Mouse (Mus musculus) ES-E14 (cell line): ENCODE measurements around the gene Aif1.

Source experiments
- CHD2 ChIP-seq: IDR thresholded peaks from 2 replicates; pipeline ENCODE4 v1.6.1; 2014; ENCODE audit warnings: mild to moderate bottlenecking, low read depth, low read length, inconsistent platforms
- HCFC1 ChIP-seq: IDR thresholded peaks from 2 replicates; pipeline ENCODE4 v1.6.1; 2012; ENCODE audit warnings: low read length, inconsistent platforms, borderline replicate concordance; ENCODE audit not compliant: insufficient read depth
- ZC3H11A ChIP-seq: IDR thresholded peaks from 2 replicates; pipeline ENCODE4 v1.6.1; 2012; ENCODE audit warnings: low read depth, mild to moderate bottlenecking, inconsistent platforms, low read length, borderline replicate concordance

GRCm38 (mm10) chr17:35133517-35133916, 42.4 kb downstream of the Aif1 start:
- no peak for TF ChIP-seq HCFC1
- no peak for TF ChIP-seq ZC3H11A
- TF ChIP-seq CHD2, result no peak
